Mouse (Mus musculus) testis, postnatal 10 days (tissue): ENCODE data around the gene Myh14.

Experiments
- DNase-seq: peaks from one replicate; pipeline ENCODE4 v3.0.0; 2021; ENCODE audit warnings: low spot score

Gene Myh14

GRCm38 (mm10) chr7:44598336-44598735, 72.3 kb downstream of the Myh14 start:
- DNase-seq, result no peak

- DNase-seq, result no peak
These were observed 73.0 kb downstream of the Myh14 start for GRCm38 (mm10) chr7:44597666-44598065.

GRCm38 (mm10) chr7:44596996-44597538, 73.6 kb downstream of the Myh14 start:
- DNase-seq, result no peak

- no peak for DNase-seq
These were observed 74.6 kb downstream of the Myh14 start for GRCm38 (mm10) chr7:44596051-44596450.

GRCm38 (mm10) chr7:44595131-44595561, 75.5 kb downstream of the Myh14 start:
- no peak for DNase-seq

- peak; percentile 49 for DNase-seq
These were observed 76.4 kb downstream of the Myh14 start for GRCm38 (mm10) chr7:44594291-44594690.

- peak; percentile 95 for DNase-seq
These were observed 76.9 kb downstream of the Myh14 start for GRCm38 (mm10) chr7:44593775-44594174.

GRCm38 (mm10) chr7:44593051-44593450, 77.6 kb downstream of the Myh14 start:
- peak; percentile 48 for DNase-seq

GRCm38 (mm10) chr7:44591348-44592116, 79.1 kb downstream of the Myh14 start:
- DNase-seq, result peak; percentile 53

GRCm38 (mm10) chr7:44590402-44591347, 80.0 kb downstream of the Myh14 start, which contains the start of gene Kcnc3:
TSS of gene Kcnc3 (plus strand) at chr7:44590664.
- DNase-seq, result peak; percentile 88

GRCm38 (mm10) chr7:44589946-44590345, 80.7 kb downstream of the Myh14 start:
- DNase-seq, result no peak

GRCm38 (mm10) chr7:44589149-44589548, 81.5 kb downstream of the Myh14 start:
- DNase-seq, result peak; percentile 73

GRCm38 (mm10) chr7:44588338-44588737, 82.3 kb downstream of the Myh14 start:
- no peak for DNase-seq

- DNase-seq, result no peak
These were observed 83.0 kb downstream of the Myh14 start for GRCm38 (mm10) chr7:44587676-44588075.

GRCm38 (mm10) chr7:44586930-44587329, 83.7 kb downstream of the Myh14 start:
- peak; percentile 68 for DNase-seq

- DNase-seq, result no peak
These were observed 84.1 kb downstream of the Myh14 start for GRCm38 (mm10) chr7:44586518-44586917.

GRCm38 (mm10) chr7:44585606-44586005, 85.0 kb downstream of the Myh14 start:
- no peak for DNase-seq

- no peak for DNase-seq
These were observed 85.7 kb downstream of the Myh14 start for GRCm38 (mm10) chr7:44584921-44585320.

GRCm38 (mm10) chr7:44584265-44584804, 86.3 kb downstream of the Myh14 start:
- DNase-seq, result no peak

GRCm38 (mm10) chr7:44583146-44583545, 87.5 kb downstream of the Myh14 start:
- no peak for DNase-seq

GRCm38 (mm10) chr7:44582709-44583108, 87.9 kb downstream of the Myh14 start:
- DNase-seq, result no peak

GRCm38 (mm10) chr7:44581637-44582036, 89.0 kb downstream of the Myh14 start:
- DNase-seq, result no peak
